Mouse (Mus musculus): ENCODE data around the gene Gm42688. TPM values are rescaled to one million over a fixed set of nuclear protein-coding genes. Genes with fewer than 3 reads are reported as not detected.

The Gm42688 gene
- polyA plus RNA-seq (2014; fragmentation: Illumina TruSeq; extraction: RNeasy Lipid Tissue Mini Kit (QIAGEN cat#74804); ENCODE audit: insufficient read depth, low read depth, low replicate concordance): 1.8 TPM

GRCm38 (mm10) chr6:83101316-83101687 lies at the start of gene Gm42688, which contains the start of gene Ccdc142:
TSS of gene Gm42688 (plus strand) at chr6:83101617.
TSS of gene Ccdc142 (plus strand) at chr6:83101601.

GRCm38 (mm10) chr6:83054074-83054851 lies 47.2 kb upstream of the Gm42688 start, which contains the start of gene Aup1:
TSS of gene Aup1 (plus strand) at chr6:83054521.

GRCm38 (mm10) chr6:83054871-83055431 lies 46.5 kb upstream of the Gm42688 start, which contains the start of gene Htra2:
TSS of gene Htra2 (minus strand) at chr6:83055273.

GRCm38 (mm10) chr6:83057790-83058189 lies 43.6 kb upstream of the Gm42688 start, which contains the start of gene Dqx1:
TSS of gene Dqx1 (plus strand) at chr6:83057844.

GRCm38 (mm10) chr6:83070247-83070310 lies 31.3 kb upstream of the Gm42688 start, which contains the start of gene Tlx2:
TSS of gene Tlx2 (minus strand) at chr6:83070293.

GRCm38 (mm10) chr6:83077630-83078323 lies 23.6 kb upstream of the Gm42688 start, which contains the start of gene Pcgf1:
TSS of gene Pcgf1 (plus strand) at chr6:83077869.

GRCm38 (mm10) chr6:83086121-83087035 lies 15.0 kb upstream of the Gm42688 start, which contains the start of gene Lbx2:
TSS of gene Lbx2 (plus strand) at chr6:83086367.

GRCm38 (mm10) chr6:83108762-83109668 lies 7.6 kb downstream of the Gm42688 start, which contains the start of gene Mrpl53:
TSS of gene Mrpl53 (plus strand) at chr6:83109040.

GRCm38 (mm10) chr6:83115011-83115671 lies 13.7 kb downstream of the Gm42688 start, which contains the start of gene Mogs:
TSS of gene Mogs (plus strand) at chr6:83115496.

GRCm38 (mm10) chr6:83120930-83121862 lies 19.8 kb downstream of the Gm42688 start, which contains the start of gene Wbp1:
TSS of gene Wbp1 (minus strand) at chr6:83121559.

GRCm38 (mm10) chr6:83125331-83125730 lies 23.9 kb downstream of the Gm42688 start, which contains the start of gene Ino80b:
TSS of gene Ino80b (minus strand) at chr6:83125431.

GRCm38 (mm10) chr6:83134951-83135513 lies 33.6 kb downstream of the Gm42688 start, which contains the start of gene Rtkn:
TSS of gene Rtkn (plus strand) at chr6:83135463.

GRCm38 (mm10) chr6:83156259-83156684 lies 54.9 kb downstream of the Gm42688 start, which contains the start of the genes Wdr54 and 1700003E16Rik:
TSS of gene Wdr54 (minus strand) at chr6:83156397.
TSS of gene 1700003E16Rik (plus strand) at chr6:83156404.

Other genes starting within 250 kb of the Gm42688 start
- gene Sema4f, start 161.8 kb upstream of the Gm42688 start, polyA plus RNA-seq (2014; fragmentation: Illumina TruSeq; extraction: RNeasy Lipid Tissue Mini Kit (QIAGEN cat#74804); ENCODE audit: insufficient read depth, low read depth, low replicate concordance): 5.8 TPM
- gene M1ap, start 154.7 kb upstream of the Gm42688 start, polyA plus RNA-seq (2014; fragmentation: Illumina TruSeq; extraction: RNeasy Lipid Tissue Mini Kit (QIAGEN cat#74804); ENCODE audit: insufficient read depth, low read depth, low replicate concordance): 2.0 TPM
- 16.3 TPM for gene Dok1, start 68.1 kb upstream of the Gm42688 start, polyA plus RNA-seq (2014; fragmentation: Illumina TruSeq; extraction: RNeasy Lipid Tissue Mini Kit (QIAGEN cat#74804); ENCODE audit: insufficient read depth, low read depth, low replicate concordance)
- gene Loxl3, start 67.4 kb upstream of the Gm42688 start, polyA plus RNA-seq (2014; fragmentation: Illumina TruSeq; extraction: RNeasy Lipid Tissue Mini Kit (QIAGEN cat#74804); ENCODE audit: insufficient read depth, low read depth, low replicate concordance): 3.4 TPM
- gene Aup1, start 47.1 kb upstream of the Gm42688 start, polyA plus RNA-seq (2014; fragmentation: Illumina TruSeq; extraction: RNeasy Lipid Tissue Mini Kit (QIAGEN cat#74804); ENCODE audit: insufficient read depth, low read depth, low replicate concordance): 127 TPM
- gene Htra2, start 46.3 kb upstream of the Gm42688 start, polyA plus RNA-seq (2014; fragmentation: Illumina TruSeq; extraction: RNeasy Lipid Tissue Mini Kit (QIAGEN cat#74804); ENCODE audit: insufficient read depth, low read depth, low replicate concordance): 34.7 TPM
- 2.2 TPM for gene Dqx1, start 43.8 kb upstream of the Gm42688 start, polyA plus RNA-seq (2014; fragmentation: Illumina TruSeq; extraction: RNeasy Lipid Tissue Mini Kit (QIAGEN cat#74804); ENCODE audit: insufficient read depth, low read depth, low replicate concordance)
- gene Tlx2, start 31.3 kb upstream of the Gm42688 start, polyA plus RNA-seq (2014; fragmentation: Illumina TruSeq; extraction: RNeasy Lipid Tissue Mini Kit (QIAGEN cat#74804); ENCODE audit: insufficient read depth, low read depth, low replicate concordance): not detected
- gene Pcgf1, start 23.7 kb upstream of the Gm42688 start, polyA plus RNA-seq (2014; fragmentation: Illumina TruSeq; extraction: RNeasy Lipid Tissue Mini Kit (QIAGEN cat#74804); ENCODE audit: insufficient read depth, low read depth, low replicate concordance): 16.3 TPM
- 2.9 TPM for gene Lbx2, start 15.2 kb upstream of the Gm42688 start, polyA plus RNA-seq (2014; fragmentation: Illumina TruSeq; extraction: RNeasy Lipid Tissue Mini Kit (QIAGEN cat#74804); ENCODE audit: insufficient read depth, low read depth, low replicate concordance)
- 1.3 TPM for gene Ccdc142, start within 50 bp of the Gm42688 start, polyA plus RNA-seq (2014; fragmentation: Illumina TruSeq; extraction: RNeasy Lipid Tissue Mini Kit (QIAGEN cat#74804); ENCODE audit: insufficient read depth, low read depth, low replicate concordance)
- gene Mrpl53, start 7.4 kb downstream of the Gm42688 start, polyA plus RNA-seq (2014; fragmentation: Illumina TruSeq; extraction: RNeasy Lipid Tissue Mini Kit (QIAGEN cat#74804); ENCODE audit: insufficient read depth, low read depth, low replicate concordance): 86.8 TPM
- gene Mogs, start 13.9 kb downstream of the Gm42688 start, polyA plus RNA-seq (2014; fragmentation: Illumina TruSeq; extraction: RNeasy Lipid Tissue Mini Kit (QIAGEN cat#74804); ENCODE audit: insufficient read depth, low read depth, low replicate concordance): 17.2 TPM
- gene Wbp1, start 19.9 kb downstream of the Gm42688 start, polyA plus RNA-seq (2014; fragmentation: Illumina TruSeq; extraction: RNeasy Lipid Tissue Mini Kit (QIAGEN cat#74804); ENCODE audit: insufficient read depth, low read depth, low replicate concordance): 67.8 TPM
- 19.2 TPM for gene Ino80b, start 23.8 kb downstream of the Gm42688 start, polyA plus RNA-seq (2014; fragmentation: Illumina TruSeq; extraction: RNeasy Lipid Tissue Mini Kit (QIAGEN cat#74804); ENCODE audit: insufficient read depth, low read depth, low replicate concordance)
- gene Rtkn, start 33.8 kb downstream of the Gm42688 start, polyA plus RNA-seq (2014; fragmentation: Illumina TruSeq; extraction: RNeasy Lipid Tissue Mini Kit (QIAGEN cat#74804); ENCODE audit: insufficient read depth, low read depth, low replicate concordance): 22.6 TPM
- 6.7 TPM for gene Wdr54, start 54.8 kb downstream of the Gm42688 start, polyA plus RNA-seq (2014; fragmentation: Illumina TruSeq; extraction: RNeasy Lipid Tissue Mini Kit (QIAGEN cat#74804); ENCODE audit: insufficient read depth, low read depth, low replicate concordance)
- gene 1700003E16Rik, start 54.8 kb downstream of the Gm42688 start, polyA plus RNA-seq (2014; fragmentation: Illumina TruSeq; extraction: RNeasy Lipid Tissue Mini Kit (QIAGEN cat#74804); ENCODE audit: insufficient read depth, low read depth, low replicate concordance): 3.6 TPM
- 44.7 TPM for gene Dctn1, start 64.3 kb downstream of the Gm42688 start, polyA plus RNA-seq (2014; fragmentation: Illumina TruSeq; extraction: RNeasy Lipid Tissue Mini Kit (QIAGEN cat#74804); ENCODE audit: insufficient read depth, low read depth, low replicate concordance)
- 8.0 TPM for gene Slc4a5, start 118.2 kb downstream of the Gm42688 start, polyA plus RNA-seq (2014; fragmentation: Illumina TruSeq; extraction: RNeasy Lipid Tissue Mini Kit (QIAGEN cat#74804); ENCODE audit: insufficient read depth, low read depth, low replicate concordance)
- 3.9 TPM for gene Mthfd2, start 224.3 kb downstream of the Gm42688 start, polyA plus RNA-seq (2014; fragmentation: Illumina TruSeq; extraction: RNeasy Lipid Tissue Mini Kit (QIAGEN cat#74804); ENCODE audit: insufficient read depth, low read depth, low replicate concordance)
- gene Mob1a, start 224.4 kb downstream of the Gm42688 start, polyA plus RNA-seq (2014; fragmentation: Illumina TruSeq; extraction: RNeasy Lipid Tissue Mini Kit (QIAGEN cat#74804); ENCODE audit: insufficient read depth, low read depth, low replicate concordance): 55.0 TPM
- gene Bola3, start 247.5 kb downstream of the Gm42688 start, polyA plus RNA-seq (2014; fragmentation: Illumina TruSeq; extraction: RNeasy Lipid Tissue Mini Kit (QIAGEN cat#74804); ENCODE audit: insufficient read depth, low read depth, low replicate concordance): 71.9 TPM